8 mouse cellular contexts compared by ENCODE assay signal in the genomic region with DNA sequence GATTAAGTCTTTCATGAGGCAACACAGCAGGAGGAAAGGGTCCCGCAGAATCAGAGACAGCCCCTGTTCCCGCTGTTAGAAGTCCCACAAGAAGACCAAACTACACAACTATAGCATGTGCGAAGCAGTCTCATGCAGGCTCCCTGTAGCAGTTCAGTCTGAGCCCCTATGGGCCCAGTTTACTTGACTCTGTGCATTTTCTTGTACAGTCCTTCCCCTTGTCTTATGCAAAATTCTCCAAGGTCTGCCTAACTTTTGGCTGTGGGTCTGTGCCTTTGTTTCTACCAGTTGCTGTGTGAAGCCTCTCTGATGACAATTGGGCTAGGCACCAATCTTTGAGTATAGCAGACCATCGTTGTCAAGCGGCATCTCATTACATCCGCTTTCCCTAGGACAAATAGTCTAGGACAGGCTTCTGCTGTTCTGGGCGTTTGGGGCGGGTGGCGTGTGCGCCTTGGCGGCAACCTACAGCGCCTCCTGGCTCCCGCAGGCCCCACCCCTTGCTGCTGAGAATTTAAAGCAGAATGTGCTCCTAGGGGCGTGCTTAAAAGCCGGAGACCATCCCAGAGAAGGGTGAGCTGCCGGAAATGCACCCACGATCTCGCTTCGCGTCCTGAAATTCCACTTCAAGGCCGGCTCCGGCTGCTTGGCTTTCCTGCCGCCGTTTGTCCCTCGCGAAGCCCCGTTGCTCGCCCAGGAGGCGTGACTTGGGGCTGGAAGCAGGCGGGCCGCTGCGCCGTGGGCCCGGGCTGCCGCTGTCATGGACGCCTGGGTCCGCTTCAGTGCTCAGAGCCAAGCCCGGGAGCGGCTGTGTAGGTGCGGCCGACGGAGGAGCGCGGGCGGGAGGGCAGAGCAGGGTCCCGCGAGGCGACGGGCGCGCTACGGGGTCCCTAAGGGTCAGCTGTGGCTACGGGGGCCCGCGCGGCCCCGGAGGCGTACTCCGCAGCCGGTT. TPM values are rescaled to one million over a fixed set of nuclear protein-coding genes. Genes with fewer than 3 reads are reported as not detected.
A peak's percentile ranks its signal among the peaks of the same experiment; 100 is the strongest.
DNase-seq lines count a peak whose midpoint lies in the region; ATAC-seq and TF ChIP-seq lines count a peak whose summit lies in the region.

Gene Pex11b, plus strand, starts transcription at position 449 of the 952 bp plus-strand sequence.
Gene Gm42957, plus strand, starts transcription at position 547 of the 952 bp plus-strand sequence.

- peak within 1 kb of the TSS; percentile 79 for H3K27ac ChIP-seq in bone marrow macrophage, adult 2 months (ENCODE audit: insufficient read depth, low read depth, low read length)
- H3K27ac ChIP-seq in embryonic fibroblast, embryonic 13.5 days (ENCODE audit: insufficient read depth, low read length) = peak within 1 kb of the TSS; percentile 42
- H3K27ac ChIP-seq in kidney, embryonic 14.5 days (ENCODE audit: low read depth, low read length) = peak within 1 kb of the TSS; percentile 87
- H3K27ac ChIP-seq in limb, embryonic 15.5 days = peak within 1 kb of the TSS; percentile 90

- no peak for TF ChIP-seq CTCF in bone marrow macrophage, adult 2 months (IDR thresholded peaks at IDR 0.05; ENCODE audit: low read depth, low read length)
- no peak for TF ChIP-seq CTCF in embryonic fibroblast, embryonic 13.5 days (IDR thresholded peaks at IDR 0.05; ENCODE audit: borderline replicate concordance, insufficient read depth, low read length)

- peak within 1 kb of the TSS; percentile 87 for H3K4me3 ChIP-seq in bone marrow macrophage, adult 2 months (ENCODE audit: insufficient read depth, low read length)
- peak within 1 kb of the TSS; percentile 64 for H3K4me3 ChIP-seq in embryonic fibroblast, embryonic 13.5 days (ENCODE audit: insufficient read depth, low read length)
- peak within 1 kb of the TSS; percentile 91 for H3K4me3 ChIP-seq in kidney, embryonic 14.5 days (ENCODE audit: low read length)
- peak within 1 kb of the TSS; percentile 90 for H3K4me3 ChIP-seq in limb, embryonic 15.5 days

- TF ChIP-seq POLR2A in bone marrow macrophage, adult 2 months (IDR thresholded peaks at IDR 0.05; ENCODE audit: borderline replicate concordance, low read depth, low read length) = no peak
- peak; percentile 70 for TF ChIP-seq POLR2A in embryonic fibroblast, embryonic 13.5 days (IDR thresholded peaks at IDR 0.05; ENCODE audit: low read depth, low read length)

- peak; percentile 91 for DNase-seq in A20 (ENCODE audit: low read depth, low spot score)
- peak; percentile 89 to 92 for DNase-seq in heart, adult 9 months (ENCODE audit: low spot score in 2 of 2)
- DNase-seq in monocyte, adult 2 months (ENCODE audit: low read depth in 1 of 2, low spot score in 2 of 2) = peak; percentile 56 to 66
- DNase-seq in spleen, postnatal 36 days (ENCODE audit: low spot score in 2 of 2) = peak; percentile 74 to 76

- peak within 1 kb of the TSS; percentile 92 for H3K9ac ChIP-seq in kidney, embryonic 14.5 days (ENCODE audit: low read depth, low read length)
- H3K9ac ChIP-seq in limb, embryonic 15.5 days = peak within 1 kb of the TSS; percentile 95

- no peaks in the 10 kb centered on the region for H3K27me3 ChIP-seq in kidney, embryonic 14.5 days (ENCODE audit: control insufficient read depth, insufficient read depth, low read length)
- H3K27me3 ChIP-seq in limb, embryonic 15.5 days = no peaks in the 10 kb centered on the region

- H3K36me3 ChIP-seq in kidney, embryonic 14.5 days (ENCODE audit: control insufficient read depth, insufficient read depth, low read length) = peaks cover 51% of the 10 kb centered on the region
- peaks cover 55% of the 10 kb centered on the region for H3K36me3 ChIP-seq in limb, embryonic 15.5 days

- peaks cover 11% of the 10 kb centered on the region for H3K4me1 ChIP-seq in bone marrow macrophage, adult 2 months (ENCODE audit: control insufficient read depth, insufficient read depth, low read length)
- no peaks in the 10 kb centered on the region for H3K4me1 ChIP-seq in embryonic fibroblast, embryonic 13.5 days (ENCODE audit: control insufficient read depth, insufficient read depth, low read length)
- peaks cover 19% of the 10 kb centered on the region; the same call in 1 of the 2 replicates for H3K4me1 ChIP-seq in kidney, embryonic 14.5 days (ENCODE audit: control insufficient read depth, insufficient read depth, low read length)
- peaks cover 28% of the 10 kb centered on the region for H3K4me1 ChIP-seq in limb, embryonic 15.5 days

- no peaks in the 10 kb centered on the region for H3K9me3 ChIP-seq in kidney, embryonic 14.5 days (ENCODE audit: control insufficient read depth, low read length)
- H3K9me3 ChIP-seq in limb, embryonic 15.5 days = no peaks in the 10 kb centered on the region

- 2% methylated on average over 60 of the region's 60 CpGs for WGBS in kidney, embryonic 14.5 days
- 1% methylated on average over 60 of the region's 60 CpGs for WGBS in limb, embryonic 15.5 days

- ATAC-seq in kidney, embryonic 14.5 days (ENCODE audit: low FRiP score, low TSS enrichment) = peak; percentile 95
- ATAC-seq in limb, embryonic 15.5 days (ENCODE audit: insufficient number of reproducible peaks, low FRiP score, low TSS enrichment, low read depth) = peak; percentile 85

- H3K4me2 ChIP-seq in kidney, embryonic 14.5 days (replicated peaks; ENCODE audit: low read depth, low read length) = peak within 1 kb of the TSS; percentile 75
- peak within 1 kb of the TSS; percentile 57 for H3K4me2 ChIP-seq in limb, embryonic 15.5 days

RNA-seq across cellular contexts. Expression of gene Pex11b, which starts in this region (rescaled TPM):
- 25.7 and 32.6 TPM in 2 replicates for polyA plus RNA-seq in bone marrow macrophage, adult 2 months (2012; ENCODE audit: insufficient read depth, insufficient read length, missing spikeins)
- polyA plus RNA-seq in embryonic fibroblast, embryonic 13.5 days (2011; ENCODE audit: insufficient read length, low read depth, missing spikeins) = 31.3 and 35.5 TPM in 2 replicates
- polyA plus RNA-seq in kidney, embryonic 14.5 days (2014; fragmentation: Nextera tagmentation; extraction: Ambion mirVana) = 55.8 and 59.6 TPM in 2 replicates
- polyA plus RNA-seq in limb, embryonic 15.5 days (2015; fragmentation: Nextera tagmentation; extraction: Ambion mirVana) = 56.6 and 57.5 TPM in 2 replicates

RNA-seq across cellular contexts. Expression of gene Gm42957, which starts in this region (rescaled TPM):
- not detected in 2 replicates for polyA plus RNA-seq in bone marrow macrophage, adult 2 months (2012; ENCODE audit: insufficient read depth, insufficient read length, missing spikeins)
- 0.28 and 0.30 TPM in 2 replicates for polyA plus RNA-seq in embryonic fibroblast, embryonic 13.5 days (2011; ENCODE audit: insufficient read length, low read depth, missing spikeins)
- polyA plus RNA-seq in kidney, embryonic 14.5 days (2014; fragmentation: Nextera tagmentation; extraction: Ambion mirVana) = not detected in 2 replicates
- 0.29 and 0.37 TPM in 2 replicates for polyA plus RNA-seq in limb, embryonic 15.5 days (2015; fragmentation: Nextera tagmentation; extraction: Ambion mirVana)

Comparison
In these comparisons a context has a peak if more than half of its experiments do, and no peak if none do; other contexts are left out.
1. Peak in every context shown above with its lines: DNase-seq, ATAC-seq, H3K4me3 ChIP-seq and H3K27ac ChIP-seq.